Mouse (Mus musculus): ENCODE results near the gene Gm16223.

- no peak for TF ChIP-seq CTCF (IDR thresholded peaks at IDR 0.05; ENCODE audit: low read depth)
- no peak for TF ChIP-seq EP300 (IDR thresholded peaks at IDR 0.05; ENCODE audit: low read depth)
These were observed 98.6 kb downstream of the Gm16223 start for GRCm38 (mm10) chr5:42166311-42166710.
